Mouse (Mus musculus) liver, postnatal 0 days (tissue): Measurements from ENCODE around the gene Chpf2. TPM values are rescaled to one million over a fixed set of nuclear protein-coding genes. Genes with fewer than 3 reads are reported as not detected.
"Not testable (repeated sequence)": the region's sequence is repeated elsewhere in the genome, so short reads cannot be mapped to it uniquely, and the experiment has no call there.

Source experiments
- ATAC-seq: fragments of 200-750 bp; cut with Nextera tagmentation; 2 replicates; pipeline ENCODE4 v1.8.0; 2017; ENCODE audit warnings: mild to moderate bottlenecking, moderate library complexity
- DNase-seq: peaks from one replicate; pipeline ENCODE4 v3.0.0-alpha.2; 2016
- H3K27ac ChIP-seq: fragments of 300-500 bp; sonication (generic); 2 replicates; pipeline ENCODE4 v1.5.1; 2014; ENCODE audit warnings: antibody characterized with exemption, moderate library complexity, mild to moderate bottlenecking, low read depth
- H3K27me3 ChIP-seq: fragments of 300-500 bp; sonication (generic); 2 replicates; pipeline ENCODE4 v1.6.1; 2014; ENCODE audit warnings: low read length, control low read depth, mixed read lengths; ENCODE audit not compliant: insufficient read depth
- H3K36me3 ChIP-seq: fragments of 300-500 bp; sonication (generic); replicated peaks from 2 replicates; pipeline ENCODE4 v1.6.1; 2014; ENCODE audit warnings: mild to moderate bottlenecking, control low read depth, low read length, moderate library complexity, mixed read lengths; ENCODE audit not compliant: insufficient read depth
- H3K4me1 ChIP-seq: fragments of 300-500 bp; sonication (generic); 2 replicates; pipeline ENCODE4 v1.6.1; 2014; ENCODE audit warnings: antibody characterized with exemption, mild to moderate bottlenecking, control low read depth; ENCODE audit not compliant: insufficient read depth
- H3K4me2 ChIP-seq: fragments of 300-500 bp; sonication (generic); 2 replicates; pipeline ENCODE4 v1.6.1; 2014; ENCODE audit warnings: low read depth, mild to moderate bottlenecking, low read length, moderate library complexity, mixed read lengths
- H3K4me3 ChIP-seq: fragments of 300-500 bp; sonication (generic); 2 replicates; pipeline ENCODE4 v1.5.1; 2014; ENCODE audit warnings: low read depth, low read length
- H3K9ac ChIP-seq: fragments of 300-500 bp; sonication (generic); replicated peaks from 2 replicates; pipeline ENCODE4 v1.6.1; 2014; ENCODE audit warnings: mild to moderate bottlenecking, moderate library complexity
- H3K9me3 ChIP-seq: fragments of 300-500 bp; sonication (generic); 2 replicates; pipeline ENCODE4 v1.6.1; 2016; ENCODE audit warnings: mild to moderate bottlenecking, control low read depth, low read length, mixed read lengths
- CTCF ChIP-seq: sonication (generic); IDR thresholded peaks from 2 replicates; pipeline ENCODE4 v1.5.1; 2016; ENCODE audit warnings: antibody characterized with exemption, low read depth
- EP300 ChIP-seq: IDR thresholded peaks from 2 replicates; pipeline ENCODE4 v1.6.1; 2016; ENCODE audit warnings: antibody characterized with exemption, low read depth, mild to moderate bottlenecking
- WGBS: fragments of 180-500 bp; shearing (Covaris S2); extraction: QIAGEN DNeasy Blood & Tissue Kit; methylation state at CpG from one replicate; pipeline ENCODE4 v1.1.7; 2014; ENCODE audit not compliant: insufficient replicate concordance; 5-methylcytosine and 5-hydroxymethylcytosine counted together
- polyA plus RNA-seq: library from polyadenylated mRNA; unstranded; fragments of >200 nt; fragmentation: Nextera tagmentation; extraction: Ambion mirVana; gene quantifications from 2 replicates; pipeline ENCODE4 v1.2.1, GENCODE M21; 2015

Chpf2 gene
- polyA plus RNA-seq, 1 experiment from 2014 or later = 15.9 TPM

GRCm38 (mm10) chr5:24550598-24551316, 35.8 kb upstream of the Chpf2 start:
- no peak for DNase-seq
- H3K4me2 ChIP-seq = no peak overlapping the region
- H3K27ac ChIP-seq = no peak overlapping the region
- 29% methylated on average over 26 of the region's 26 CpGs for WGBS
- H3K27me3 ChIP-seq = peaks cover 16% of the 10 kb centered on the region
- no peak overlapping the region for H3K9ac ChIP-seq
- TF ChIP-seq EP300 (no peak), CTCF (no peak)
- ATAC-seq = no peak
- no peaks in the 10 kb centered on the region; the same call in 1 of the 2 replicates for H3K4me1 ChIP-seq
- no peaks in the 10 kb centered on the region for H3K36me3 ChIP-seq
- no peak overlapping the region for H3K4me3 ChIP-seq
- H3K9me3 ChIP-seq = no peaks in the 10 kb centered on the region

GRCm38 (mm10) chr5:24551317-24551688, 35.2 kb upstream of the Chpf2 start:
- Histone ChIP-seq H3K4me3 (no peak overlapping the region), H3K9ac (no peak overlapping the region), H3K4me1 (no peaks in the 10 kb centered on the region; the same call in 1 of the 2 replicates), H3K4me2 (no peak overlapping the region), H3K9me3 (no peaks in the 10 kb centered on the region), H3K27ac (no peak overlapping the region), H3K36me3 (no peaks in the 10 kb centered on the region), H3K27me3 (peaks cover 16% of the 10 kb centered on the region)
- 47% methylated on average over 2 of the region's 2 CpGs for WGBS
- no peak for TF ChIP-seq EP300
- TF ChIP-seq CTCF = no peak
- DNase-seq (no peak), ATAC-seq (no peak)

- Histone ChIP-seq H3K9me3 (no peaks in the 10 kb centered on the region), H3K36me3 (no peaks in the 10 kb centered on the region), H3K27me3 (peaks cover 16% of the 10 kb centered on the region), H3K27ac (no peak overlapping the region), H3K4me1 (no peaks in the 10 kb centered on the region; the same call in 1 of the 2 replicates), H3K4me2 (no peak overlapping the region), H3K4me3 (no peak overlapping the region), H3K9ac (no peak overlapping the region)
- WGBS = 70% methylated on average over 5 of the region's 5 CpGs
- no peak for TF ChIP-seq EP300
- no peak for TF ChIP-seq CTCF
- DNase-seq = no peak
- ATAC-seq = no peak
Measured at GRCm38 (mm10) chr5:24553621-24554244, 32.8 kb upstream of the Chpf2 start.

GRCm38 (mm10) chr5:24555335-24555734, 31.2 kb upstream of the Chpf2 start:
- H3K4me2 ChIP-seq, H3K36me3 ChIP-seq: not testable (repeated sequence)

GRCm38 (mm10) chr5:24556709-24557108, 29.8 kb upstream of the Chpf2 start, which contains the start of gene 4931409K22Rik:
4931409K22Rik (minus strand) TSS chr5:24556809.
- Histone ChIP-seq H3K9me3 (no peaks in the 10 kb centered on the region), H3K4me2 (no peak within 1 kb of the TSS), H3K27me3 (0 out of 2 replicates have a peak, but pooled peaks cover 4% of the 10 kb centered on the region), H3K27ac (no peak within 1 kb of the TSS), H3K4me1 (no peaks in the 10 kb centered on the region), H3K9ac (no peak within 1 kb of the TSS), H3K36me3 (no peaks in the 10 kb centered on the region), H3K4me3 (no peak within 1 kb of the TSS)
- ATAC-seq (no peak), DNase-seq (no peak)
- WGBS = 60% methylated on average over 2 of the region's 2 CpGs
- TF ChIP-seq EP300 (no peak), CTCF (no peak)

More at GRCm38 (mm10) chr5:24555335-24555734, 31.2 kb upstream of the Chpf2 start:
- H3K4me3 ChIP-seq, H3K4me1 ChIP-seq, H3K9ac ChIP-seq, H3K9me3 ChIP-seq, ATAC-seq, H3K27ac ChIP-seq, DNase-seq: not testable (repeated sequence)
- WGBS = 87% methylated on average over 7 of the region's 7 CpGs
- peaks cover 11% of the 10 kb centered on the region for H3K27me3 ChIP-seq

- 76% methylated on average over 1 of the region's 1 CpGs for WGBS
- H3K9ac ChIP-seq = no peak overlapping the region
- no peaks in the 10 kb centered on the region for H3K27me3 ChIP-seq
- H3K4me2 ChIP-seq = peak overlapping the region; percentile 93
- DNase-seq = no peak
- H3K9me3 ChIP-seq = no peaks in the 10 kb centered on the region
- H3K27ac ChIP-seq = no peak overlapping the region
- H3K4me3 ChIP-seq = peak overlapping the region; percentile 66; the same call in 1 of the 2 replicates
- no peak for ATAC-seq
- peaks cover 19% of the 10 kb centered on the region for H3K4me1 ChIP-seq
- TF ChIP-seq EP300 = no peak
- TF ChIP-seq CTCF = no peak
- H3K36me3 ChIP-seq = peaks cover 37% of the 10 kb centered on the region
Measured at GRCm38 (mm10) chr5:24575948-24576347, 10.6 kb upstream of the Chpf2 start.
